Mouse (Mus musculus) 3134 (cell line): ENCODE data around the gene Marcks.
"Not testable (repeated sequence)": the region's sequence is repeated elsewhere in the genome, so short reads cannot be mapped to it uniquely, and the experiment has no call there.

Experiments used
- DNase-seq: peaks from one replicate; pipeline ENCODE4 v3.0.0-alpha.2; 2011; ENCODE audit warnings: low spot score; ENCODE audit not compliant: insufficient read length; ENCODE audit errors: extremely low read depth

Gene Marcks

GRCm38 (mm10) chr10:37136981-37137518 lies 1.7 kb downstream of the Marcks start:
- DNase-seq: peak; percentile 88

- peak; percentile 60 for DNase-seq
Observed at GRCm38 (mm10) chr10:37135951-37136751, 2.6 kb downstream of the Marcks start.

GRCm38 (mm10) chr10:37133876-37134708 lies 4.6 kb downstream of the Marcks start:
- no peak for DNase-seq

GRCm38 (mm10) chr10:37132671-37133070 lies 6.0 kb downstream of the Marcks start:
- no peak for DNase-seq

GRCm38 (mm10) chr10:37129652-37130051 lies 9.1 kb downstream of the Marcks start:
- no peak for DNase-seq

- DNase-seq: no peak
Observed at GRCm38 (mm10) chr10:37115329-37115728, 23.4 kb downstream of the Marcks start.

GRCm38 (mm10) chr10:37112812-37113211 lies 25.9 kb downstream of the Marcks start:
- no peak for DNase-seq

- DNase-seq: no peak
Observed at GRCm38 (mm10) chr10:37112362-37112761, 26.4 kb downstream of the Marcks start.

GRCm38 (mm10) chr10:37111432-37111831 lies 27.3 kb downstream of the Marcks start:
- DNase-seq: no peak

- DNase-seq: no peak
Observed at GRCm38 (mm10) chr10:37106871-37107627, 31.7 kb downstream of the Marcks start.

- no peak for DNase-seq
Observed at GRCm38 (mm10) chr10:37106303-37106702, 32.4 kb downstream of the Marcks start.

- DNase-seq: no peak
Observed at GRCm38 (mm10) chr10:37102227-37103080, 36.3 kb downstream of the Marcks start.

GRCm38 (mm10) chr10:37101733-37102132 lies 37.0 kb downstream of the Marcks start:
- no peak for DNase-seq

GRCm38 (mm10) chr10:37096529-37096928 lies 42.2 kb downstream of the Marcks start:
- no peak for DNase-seq

- no peak for DNase-seq
Observed at GRCm38 (mm10) chr10:37095803-37096202, 42.9 kb downstream of the Marcks start.

- DNase-seq: no peak
Observed at GRCm38 (mm10) chr10:37093306-37093705, 45.4 kb downstream of the Marcks start.

- no peak for DNase-seq
Observed at GRCm38 (mm10) chr10:37090411-37090810, 48.3 kb downstream of the Marcks start.

- DNase-seq: not testable (repeated sequence)
Observed at GRCm38 (mm10) chr10:37084071-37084470, 54.6 kb downstream of the Marcks start.
